Mouse (Mus musculus) skeletal muscle tissue, postnatal 0 days (tissue): Measurements from ENCODE around the gene F7. TPM values are rescaled to one million over a fixed set of nuclear protein-coding genes. Genes with fewer than 3 reads are reported as not detected.

ENCODE experiments used
- polyA plus RNA-seq: library from polyadenylated mRNA; unstranded; fragments of >200 nt; fragmentation: Nextera tagmentation; extraction: Ambion mirVana; gene quantifications from 2 replicates; pipeline ENCODE4 v1.2.1, GENCODE M21; 2015

The F7 gene
- not detected in 2 replicates for polyA plus RNA-seq

GRCm38 (mm10) chr8:13025487-13026224 is at the start of gene F7:
TSS of gene F7 (plus strand) at chr8:13026034.

GRCm38 (mm10) chr8:13037015-13037414 is 11.2 kb downstream of the F7 start, which contains the start of gene F10:
TSS of gene F10 (plus strand) at chr8:13037308.

GRCm38 (mm10) chr8:13060441-13061150 is 34.8 kb downstream of the F7 start, which contains the start of gene Proz:
TSS of gene Proz (plus strand) at chr8:13060914.

Other genes starting within 250 kb of the F7 start
- gene Mcf2l, start 152.2 kb upstream of the F7 start, polyA plus RNA-seq, result 15.1 and 16.3 TPM in 2 replicates
- 0.35 and 0.36 TPM in 2 replicates for gene F10, start 11.3 kb downstream of the F7 start, polyA plus RNA-seq
- 0.22 TPM in 2 replicates for gene Proz, start 34.9 kb downstream of the F7 start, polyA plus RNA-seq
- gene Pcid2, start 79.4 kb downstream of the F7 start, polyA plus RNA-seq, result 13.1 and 13.9 TPM in 2 replicates
- gene Cul4a, start 79.6 kb downstream of the F7 start, polyA plus RNA-seq, result 97.1 and 103 TPM in 2 replicates
- gene Lamp1, start 133.1 kb downstream of the F7 start, polyA plus RNA-seq, result 276 and 297 TPM in 2 replicates
- gene Grtp1, start 174.6 kb downstream of the F7 start, polyA plus RNA-seq, result 8.1 and 8.7 TPM in 2 replicates
- gene Adprhl1, start 228.1 kb downstream of the F7 start, polyA plus RNA-seq, result 106 and 112 TPM in 2 replicates